Mouse (Mus musculus): Measurements from ENCODE around the gene Rtl10.
A peak's percentile ranks its signal among the peaks of the same experiment; 100 is the strongest.

The Rtl10 gene

DNA sequence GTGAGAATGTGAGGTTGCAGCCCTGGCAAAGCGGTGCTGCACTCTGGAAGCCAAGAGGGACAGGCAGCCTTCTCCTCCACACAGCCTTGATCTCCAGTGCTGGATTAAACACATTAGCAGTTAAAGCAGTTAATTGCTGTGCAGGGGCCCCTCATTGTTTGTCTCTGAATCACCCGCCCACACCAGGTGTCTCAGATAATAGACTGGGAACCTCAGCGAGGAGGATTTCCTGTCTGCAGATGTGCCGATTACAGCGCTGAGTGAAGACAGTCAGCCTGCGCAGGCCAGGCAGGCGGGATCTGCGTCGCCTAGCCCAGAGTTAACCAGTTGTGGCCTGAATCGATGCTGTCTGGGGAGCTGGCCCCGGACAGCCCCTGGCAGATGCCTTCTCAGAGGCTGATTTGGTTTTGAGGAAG lies 38.7 kb upstream of the Rtl10 start:
- H3K9me3 ChIP-seq (ENCODE audit: low read length) = no peaks in the 10 kb centered on the region
- TF ChIP-seq NANOG (IDR thresholded peaks at IDR 0.05; ENCODE audit: borderline replicate concordance, low read length) = peak; percentile 92
- no peak for TF ChIP-seq CTCF (conservative IDR thresholded peaks at IDR 0.05; ENCODE audit: low read length)
- TF ChIP-seq POU5F1 (IDR thresholded peaks at IDR 0.05; ENCODE audit: borderline replicate concordance, low read length) = no peak
- H3K36me3 ChIP-seq (ENCODE audit: insufficient read depth, low read length) = no peaks in the 10 kb centered on the region
- H3K4me3 ChIP-seq (replicated peaks; ENCODE audit: low read length) = peak overlapping the region; percentile 56
- peaks cover 60% of the 10 kb centered on the region for H3K4me1 ChIP-seq (replicated peaks; ENCODE audit: low read depth, low read length)
- peaks cover 29% of the 10 kb centered on the region for H3K27me3 ChIP-seq (ENCODE audit: insufficient read depth, low read length)

DNA sequence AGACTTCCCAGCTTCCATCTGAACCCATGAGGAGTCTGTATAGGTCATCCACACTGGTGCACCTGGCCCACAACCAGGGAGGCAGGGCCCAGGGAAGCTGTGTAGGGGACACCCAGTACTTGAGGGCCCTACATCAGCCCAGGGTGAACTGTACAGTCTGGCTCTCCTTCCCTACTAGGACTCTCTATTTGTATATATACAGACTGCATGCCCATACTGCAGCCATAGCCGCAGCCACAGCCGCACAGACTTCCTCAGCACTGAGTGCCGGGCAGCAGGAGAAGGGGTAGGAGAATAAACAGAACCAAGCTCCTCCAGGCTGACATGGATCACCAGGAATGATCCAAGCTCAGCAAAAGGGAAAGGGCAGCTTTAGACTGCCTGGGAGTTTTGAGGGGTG lies 37.9 kb upstream of the Rtl10 start:
- Histone ChIP-seq H3K4me1 (replicated peaks; ENCODE audit: low read depth, low read length) (peaks cover 60% of the 10 kb centered on the region), H3K36me3 (ENCODE audit: insufficient read depth, low read length) (no peaks in the 10 kb centered on the region), H3K27me3 (ENCODE audit: insufficient read depth, low read length) (peaks cover 22% of the 10 kb centered on the region), H3K9me3 (ENCODE audit: low read length) (no peaks in the 10 kb centered on the region), H3K4me3 (replicated peaks; ENCODE audit: low read length) (0 out of 2 replicates have a peak overlapping the region, but pooled peaks have one; percentile 56)
- TF ChIP-seq CTCF (conservative IDR thresholded peaks at IDR 0.05; ENCODE audit: low read length) = no peak
- no peak for TF ChIP-seq NANOG (IDR thresholded peaks at IDR 0.05; ENCODE audit: borderline replicate concordance, low read length)
- TF ChIP-seq POU5F1 (IDR thresholded peaks at IDR 0.05; ENCODE audit: borderline replicate concordance, low read length) = no peak

DNA sequence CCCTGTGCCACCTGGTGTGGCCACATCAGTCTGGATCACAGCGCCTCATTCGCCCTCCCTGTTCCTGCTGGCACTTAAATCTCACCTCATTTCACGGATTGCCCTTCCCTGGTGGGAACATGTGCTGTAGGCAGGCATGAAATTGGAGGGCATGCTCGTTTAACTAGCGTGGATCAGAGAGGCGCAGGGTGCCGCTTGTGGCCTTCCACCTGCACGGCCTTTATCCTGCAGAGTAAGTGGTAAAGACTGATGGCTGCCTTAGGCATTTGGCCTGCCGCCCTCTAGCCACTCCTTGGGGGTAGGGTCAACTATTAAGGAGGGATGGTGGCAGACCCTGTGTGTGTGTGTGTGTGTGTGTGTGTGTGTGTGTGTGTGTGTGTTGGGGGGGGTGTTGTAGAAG lies 36.7 kb upstream of the Rtl10 start:
- TF ChIP-seq NANOG (IDR thresholded peaks at IDR 0.05; ENCODE audit: borderline replicate concordance, low read length) (no peak), POU5F1 (IDR thresholded peaks at IDR 0.05; ENCODE audit: borderline replicate concordance, low read length) (no peak), CTCF (conservative IDR thresholded peaks at IDR 0.05; ENCODE audit: low read length) (no peak)

DNA sequence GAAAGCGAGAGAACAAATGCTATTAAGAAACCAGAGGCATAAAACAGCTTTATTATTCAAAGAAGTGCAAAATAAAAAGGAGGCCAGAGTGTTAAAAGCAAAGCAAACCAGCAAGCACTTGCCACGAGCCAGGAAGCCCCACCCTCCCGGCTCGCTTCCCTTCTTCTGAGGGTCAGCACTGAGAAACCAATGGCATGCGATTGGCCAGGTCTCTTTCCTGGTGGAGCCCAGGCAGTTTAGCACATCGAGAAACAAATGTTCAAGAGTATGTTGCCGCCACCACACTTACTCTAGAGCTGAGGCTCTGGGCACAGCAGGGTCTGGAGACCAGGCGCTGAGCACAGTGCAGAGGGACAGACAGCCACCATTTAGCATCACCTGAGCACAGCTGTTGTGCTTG lies 36.1 kb upstream of the Rtl10 start:
- H3K9me3 ChIP-seq (ENCODE audit: low read length) = no peaks in the 10 kb centered on the region
- no peaks in the 10 kb centered on the region for H3K36me3 ChIP-seq (ENCODE audit: insufficient read depth, low read length)
- TF ChIP-seq POU5F1 (IDR thresholded peaks at IDR 0.05; ENCODE audit: borderline replicate concordance, low read length) (no peak), NANOG (IDR thresholded peaks at IDR 0.05; ENCODE audit: borderline replicate concordance, low read length) (no peak), CTCF (conservative IDR thresholded peaks at IDR 0.05; ENCODE audit: low read length) (no peak)
- H3K4me1 ChIP-seq (replicated peaks; ENCODE audit: low read depth, low read length) = peaks cover 60% of the 10 kb centered on the region
- peaks cover 15% of the 10 kb centered on the region for H3K27me3 ChIP-seq (ENCODE audit: insufficient read depth, low read length)
- H3K4me3 ChIP-seq (replicated peaks; ENCODE audit: low read length) = no peak overlapping the region

More for the DNA sequence above, 36.7 kb upstream of the Rtl10 start:
- no peaks in the 10 kb centered on the region for H3K9me3 ChIP-seq (ENCODE audit: low read length)
- H3K27me3 ChIP-seq (ENCODE audit: insufficient read depth, low read length) = peaks cover 17% of the 10 kb centered on the region
- no peaks in the 10 kb centered on the region for H3K36me3 ChIP-seq (ENCODE audit: insufficient read depth, low read length)
- H3K4me3 ChIP-seq (replicated peaks; ENCODE audit: low read length) = no peak overlapping the region
- peaks cover 60% of the 10 kb centered on the region for H3K4me1 ChIP-seq (replicated peaks; ENCODE audit: low read depth, low read length)

DNA sequence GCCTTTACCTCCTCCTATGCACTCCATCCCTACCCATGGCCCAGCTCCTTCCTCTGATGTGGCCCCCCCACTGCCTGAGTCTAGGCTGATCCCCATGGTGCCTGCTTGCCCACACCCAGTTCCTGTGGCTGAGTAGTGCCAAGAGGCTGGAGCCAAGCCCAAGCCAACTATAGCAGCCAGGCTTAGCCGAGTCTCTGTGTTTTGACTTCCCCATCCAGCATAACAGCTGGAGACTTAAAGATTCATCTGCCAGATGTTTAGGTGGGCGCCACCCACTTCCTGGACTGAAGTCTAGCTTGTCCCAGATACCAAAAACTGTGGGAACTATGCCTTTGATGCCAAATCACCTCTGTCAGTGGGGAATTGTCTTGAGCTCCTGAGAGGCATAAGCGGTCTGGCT lies 34.4 kb upstream of the Rtl10 start:
- Histone ChIP-seq H3K27me3 (ENCODE audit: insufficient read depth, low read length) (peaks cover 7% of the 10 kb centered on the region; the same call in 1 of the 2 replicates), H3K4me1 (replicated peaks; ENCODE audit: low read depth, low read length) (peaks cover 48% of the 10 kb centered on the region), H3K4me3 (replicated peaks; ENCODE audit: low read length) (no peak overlapping the region), H3K36me3 (ENCODE audit: insufficient read depth, low read length) (no peaks in the 10 kb centered on the region), H3K9me3 (ENCODE audit: low read length) (no peaks in the 10 kb centered on the region)
- TF ChIP-seq CTCF (conservative IDR thresholded peaks at IDR 0.05; ENCODE audit: low read length) = no peak
- TF ChIP-seq NANOG (IDR thresholded peaks at IDR 0.05; ENCODE audit: borderline replicate concordance, low read length) = no peak
- TF ChIP-seq POU5F1 (IDR thresholded peaks at IDR 0.05; ENCODE audit: borderline replicate concordance, low read length) = no peak

DNA sequence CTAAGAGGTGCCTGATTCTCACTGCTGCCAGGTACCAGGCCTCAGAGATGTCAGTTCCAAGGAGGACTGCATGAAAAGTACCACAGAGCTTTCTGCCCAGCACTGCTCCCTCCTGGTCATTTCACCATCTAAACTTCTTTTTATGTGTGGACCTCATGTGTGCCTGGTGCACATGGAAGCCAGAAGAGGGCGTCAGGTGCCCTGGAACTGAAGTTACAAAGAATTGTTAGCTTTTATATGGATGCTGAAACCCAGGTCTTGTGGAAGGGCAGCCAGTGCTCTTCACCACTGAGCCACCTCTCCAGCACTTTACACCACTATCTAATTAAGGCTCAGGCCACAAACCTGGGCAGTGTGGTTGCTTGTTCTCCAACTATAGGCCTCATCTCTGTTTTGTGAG lies 27.9 kb upstream of the Rtl10 start:
- no peaks in the 10 kb centered on the region for H3K27me3 ChIP-seq (ENCODE audit: insufficient read depth, low read length)
- no peaks in the 10 kb centered on the region for H3K9me3 ChIP-seq (ENCODE audit: low read length)
- peaks cover 28% of the 10 kb centered on the region for H3K4me1 ChIP-seq (replicated peaks; ENCODE audit: low read depth, low read length)
- H3K4me3 ChIP-seq (replicated peaks; ENCODE audit: low read length) = no peak overlapping the region
- no peak for TF ChIP-seq POU5F1 (IDR thresholded peaks at IDR 0.05; ENCODE audit: borderline replicate concordance, low read length)
- no peak; the same call in 1 of the 2 replicates for TF ChIP-seq CTCF (conservative IDR thresholded peaks at IDR 0.05; ENCODE audit: low read length)
- TF ChIP-seq NANOG (IDR thresholded peaks at IDR 0.05; ENCODE audit: borderline replicate concordance, low read length) = no peak
- no peaks in the 10 kb centered on the region for H3K36me3 ChIP-seq (ENCODE audit: insufficient read depth, low read length)

DNA sequence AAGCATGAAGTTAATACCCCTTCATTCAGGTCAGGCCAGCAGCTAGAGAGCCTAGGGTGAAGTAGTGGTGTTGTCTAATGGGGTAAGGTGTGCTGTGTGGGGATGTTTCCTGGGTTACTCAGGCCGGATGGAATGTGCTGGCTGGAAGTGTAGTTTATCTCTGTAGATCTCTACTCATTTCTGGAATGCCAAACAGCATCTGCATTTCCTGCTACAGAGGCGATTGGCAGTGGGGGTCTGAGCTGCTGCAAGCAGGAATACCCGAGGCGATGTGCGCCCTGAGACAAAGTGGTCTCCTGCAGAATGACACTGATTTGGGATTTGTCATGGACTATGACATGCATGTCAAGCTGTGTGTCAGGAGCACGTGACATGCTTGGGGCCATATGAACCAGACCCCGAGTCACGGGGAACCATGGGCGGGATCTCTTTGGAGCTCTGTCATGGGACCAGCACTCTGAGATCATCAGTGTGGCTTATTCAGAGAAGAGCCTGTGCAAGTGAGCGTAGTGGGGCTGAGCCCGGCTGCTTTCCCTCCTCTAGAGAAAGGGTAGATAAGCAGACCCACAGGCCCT lies 27.2 kb upstream of the Rtl10 start:
- TF ChIP-seq NANOG (IDR thresholded peaks at IDR 0.05; ENCODE audit: borderline replicate concordance, low read length) (no peak), POU5F1 (IDR thresholded peaks at IDR 0.05; ENCODE audit: borderline replicate concordance, low read length) (no peak), CTCF (conservative IDR thresholded peaks at IDR 0.05; ENCODE audit: low read length) (no peak)
- H3K4me3 ChIP-seq (replicated peaks; ENCODE audit: low read length) = no peak overlapping the region
- H3K9me3 ChIP-seq (ENCODE audit: low read length) = no peaks in the 10 kb centered on the region
- H3K27me3 ChIP-seq (ENCODE audit: insufficient read depth, low read length) = no peaks in the 10 kb centered on the region
- H3K36me3 ChIP-seq (ENCODE audit: insufficient read depth, low read length) = no peaks in the 10 kb centered on the region
- peaks cover 28% of the 10 kb centered on the region for H3K4me1 ChIP-seq (replicated peaks; ENCODE audit: low read depth, low read length)

DNA sequence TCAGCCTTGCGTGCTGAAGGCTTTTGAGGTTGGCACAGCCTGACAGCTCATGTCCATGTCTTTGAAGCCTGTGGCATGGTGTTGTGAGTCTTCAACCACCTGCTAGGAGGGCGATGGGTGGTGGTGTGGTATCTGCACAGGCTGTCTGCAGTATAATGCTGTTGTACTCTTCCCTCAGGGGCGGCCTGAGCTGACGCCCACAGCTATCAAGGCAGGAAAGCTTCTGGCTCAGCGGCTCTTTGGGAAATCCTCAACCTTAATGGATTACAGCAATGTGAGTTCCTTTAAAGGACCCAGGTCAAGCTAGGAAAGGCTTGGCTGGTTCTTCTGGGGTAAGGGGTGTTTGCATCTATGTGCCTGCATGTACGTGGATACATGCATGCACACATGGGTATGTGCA lies 26.7 kb upstream of the Rtl10 start:
- no peak for TF ChIP-seq POU5F1 (IDR thresholded peaks at IDR 0.05; ENCODE audit: borderline replicate concordance, low read length)
- no peak for TF ChIP-seq NANOG (IDR thresholded peaks at IDR 0.05; ENCODE audit: borderline replicate concordance, low read length)
- Histone ChIP-seq H3K9me3 (ENCODE audit: low read length) (no peaks in the 10 kb centered on the region), H3K4me1 (replicated peaks; ENCODE audit: low read depth, low read length) (peaks cover 28% of the 10 kb centered on the region), H3K36me3 (ENCODE audit: insufficient read depth, low read length) (no peaks in the 10 kb centered on the region), H3K4me3 (replicated peaks; ENCODE audit: low read length) (no peak overlapping the region), H3K27me3 (ENCODE audit: insufficient read depth, low read length) (no peaks in the 10 kb centered on the region)

DNA sequence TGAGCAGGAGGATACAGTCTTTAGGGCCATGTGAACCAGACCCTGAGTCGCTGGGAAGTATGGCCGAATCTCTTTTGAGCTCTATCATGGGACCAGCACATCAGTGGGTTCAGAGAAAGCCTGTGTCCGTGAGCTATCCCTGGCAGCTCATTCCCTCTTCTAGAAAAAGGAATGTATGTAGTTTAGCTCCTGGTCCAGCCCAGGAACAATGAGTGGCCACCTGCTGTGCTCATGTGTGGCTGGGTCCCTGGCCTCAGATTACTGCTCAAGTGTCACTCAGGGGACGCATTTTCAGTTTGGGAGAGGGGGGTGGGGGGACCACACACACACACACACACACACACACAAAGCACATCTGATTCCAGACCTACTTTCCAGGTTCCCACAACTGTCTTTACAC lies 26.3 kb upstream of the Rtl10 start:
- TF ChIP-seq CTCF (conservative IDR thresholded peaks at IDR 0.05; ENCODE audit: low read length) = no peak
- no peak for TF ChIP-seq POU5F1 (IDR thresholded peaks at IDR 0.05; ENCODE audit: borderline replicate concordance, low read length)
- TF ChIP-seq NANOG (IDR thresholded peaks at IDR 0.05; ENCODE audit: borderline replicate concordance, low read length) = no peak
- H3K4me1 ChIP-seq (replicated peaks; ENCODE audit: low read depth, low read length) = peaks cover 28% of the 10 kb centered on the region
- H3K4me3 ChIP-seq (replicated peaks; ENCODE audit: low read length) = no peak overlapping the region
- H3K9me3 ChIP-seq (ENCODE audit: low read length) = no peaks in the 10 kb centered on the region
- peaks cover 2% of the 10 kb centered on the region; the same call in 1 of the 2 replicates for H3K27me3 ChIP-seq (ENCODE audit: insufficient read depth, low read length)
- H3K36me3 ChIP-seq (ENCODE audit: insufficient read depth, low read length) = no peaks in the 10 kb centered on the region
